Mouse (Mus musculus): Measurements from ENCODE around the gene Prim1.

DNA sequence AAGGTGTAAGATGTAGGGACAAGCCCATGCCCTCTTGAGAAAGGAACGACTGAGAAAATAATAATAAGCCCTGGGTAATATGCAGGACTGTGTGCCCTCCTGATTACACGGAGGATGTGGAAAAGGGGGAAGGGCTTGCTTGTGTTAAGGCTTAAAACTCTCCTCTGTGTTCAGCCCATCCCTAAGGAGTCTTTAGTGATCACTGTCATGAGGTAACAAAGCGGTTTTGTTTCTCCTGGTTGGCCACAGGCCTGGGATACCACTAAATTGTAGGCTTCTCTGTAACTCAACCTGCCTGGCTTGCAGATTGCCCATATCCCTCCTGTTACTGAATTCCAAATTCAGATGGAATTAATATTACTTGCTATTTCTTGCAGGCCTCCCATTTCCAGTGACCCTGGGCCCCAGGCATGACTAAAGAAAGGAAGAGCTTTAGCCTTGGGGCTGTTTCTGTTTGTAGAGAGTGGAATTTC lies 44.6 kb upstream of the Prim1 start:
- TF ChIP-seq MAFK (IDR thresholded peaks at IDR 0.05; ENCODE audit: insufficient read depth, low read depth, low read length) (no peak), HCFC1 (IDR thresholded peaks at IDR 0.05; ENCODE audit: borderline replicate concordance, insufficient read depth, low read length) (no peak), CHD2 (IDR thresholded peaks at IDR 0.05; ENCODE audit: low read depth, low read length) (no peak)

Data from ES-E14 (cell line).